In genomic region chr13:9350670-9351069, GRCm38 (mm10) we compare ENCODE assay signal across 8 mouse cellular contexts.
A peak's percentile ranks its signal among the peaks of the same experiment; 100 is the strongest.
DNase-seq lines count a peak whose midpoint lies in the region; ATAC-seq and TF ChIP-seq lines count a peak whose summit lies in the region.

No protein-coding gene starts in this region.

- H3K27me3 ChIP-seq in heart, embryonic 12.5 days (replicated peaks) = no peaks in the 10 kb centered on the region
- no peaks in the 10 kb centered on the region for H3K27me3 ChIP-seq in midbrain, postnatal 0 days (ENCODE audit: insufficient read depth, low read length)

- no peaks in the 10 kb centered on the region for H3K36me3 ChIP-seq in heart, embryonic 12.5 days
- no peaks in the 10 kb centered on the region for H3K36me3 ChIP-seq in midbrain, postnatal 0 days (ENCODE audit: insufficient read depth, low read length)

- no peaks in the 10 kb centered on the region for H3K9me3 ChIP-seq in heart, embryonic 12.5 days (replicated peaks)
- H3K9me3 ChIP-seq in midbrain, postnatal 0 days (ENCODE audit: low read length) = no peaks in the 10 kb centered on the region

- no peak for TF ChIP-seq CTCF in midbrain, postnatal 0 days (IDR thresholded peaks at IDR 0.05)

- ATAC-seq in heart, embryonic 12.5 days (ENCODE audit: insufficient number of reproducible peaks, low FRiP score) = no peak
- no peak for ATAC-seq in midbrain, postnatal 0 days (ENCODE audit: low FRiP score)

- H3K27ac ChIP-seq in heart, embryonic 12.5 days (ENCODE audit: poor library complexity, severe bottlenecking) = 0 out of 2 replicates have a peak overlapping the region, but pooled peaks have one; percentile 21
- H3K27ac ChIP-seq in midbrain, postnatal 0 days (ENCODE audit: low read depth, low read length) = no peak overlapping the region

- H3K4me3 ChIP-seq in heart, embryonic 12.5 days = no peak overlapping the region
- no peak overlapping the region for H3K4me3 ChIP-seq in midbrain, postnatal 0 days (ENCODE audit: low read depth, low read length)

- H3K4me1 ChIP-seq in heart, embryonic 12.5 days (replicated peaks) = peaks cover 26% of the 10 kb centered on the region
- H3K4me1 ChIP-seq in midbrain, postnatal 0 days (ENCODE audit: insufficient read depth, low read length) = no peaks in the 10 kb centered on the region

- peak; percentile 29 for DNase-seq in cerebellum, adult 9-10 months
- no peak for DNase-seq in cerebellum, postnatal 10 days
- peak; percentile 78 for DNase-seq in 3T3-L1 (ENCODE audit: low read depth, low spot score)
- peak; percentile 54 to 72 for DNase-seq in left cerebral cortex, postnatal 14 days (ENCODE audit: low spot score in 2 of 2)
- DNase-seq in midbrain, postnatal 0 days (ENCODE audit: low spot score) = no peak
- no peak for DNase-seq in thymus, postnatal 4 days
- DNase-seq in spleen, adult 12 weeks (ENCODE audit: low spot score) = no peak

- intact Hi-C loops in left cerebral cortex, postnatal 14 days (cut with DNase I) = no loop called here

- H3K9ac ChIP-seq in heart, embryonic 12.5 days = no peak overlapping the region
- H3K9ac ChIP-seq in midbrain, postnatal 0 days (replicated peaks; ENCODE audit: low read length, poor library complexity, severe bottlenecking) = no peak overlapping the region

- 60% methylated on average over 2 of the region's 2 CpGs for WGBS in heart, embryonic 12.5 days
- WGBS in midbrain, postnatal 0 days = 75% methylated on average over 2 of the region's 2 CpGs

- no peak overlapping the region for H3K4me2 ChIP-seq in heart, embryonic 12.5 days
- H3K4me2 ChIP-seq in midbrain, postnatal 0 days (ENCODE audit: low read depth, low read length, poor library complexity, severe bottlenecking) = no peak overlapping the region

Comparison
In these comparisons a context has a peak if more than half of its experiments do, and no peak if none do; other contexts are left out.
1. DNase-seq: peak in cerebellum, adult 9-10 months (single experiment), 3T3-L1 (single experiment) and left cerebral cortex, postnatal 14 days (2 of 2); none in cerebellum, postnatal 10 days (0 of 2), midbrain, postnatal 0 days (single experiment), thymus, postnatal 4 days (single experiment) and spleen, adult 12 weeks (single experiment).